Mouse (Mus musculus) kidney, postnatal 0 days (tissue): Measurements from ENCODE around the gene Fam129a. TPM values are rescaled to one million over a fixed set of nuclear protein-coding genes. Genes with fewer than 3 reads are reported as not detected.

Source experiments
- ATAC-seq: fragments of 200-750 bp; cut with Nextera tagmentation; replicated peaks from 2 replicates; pipeline ENCODE4 v1.8.0; 2017; ENCODE audit warnings: low read depth, moderate number of reproducible peaks, moderate TSS enrichment, moderate library complexity; ENCODE audit not compliant: low FRiP score
- DNase-seq: peaks from one replicate; pipeline ENCODE4 v3.0.0-alpha.2; 2016; ENCODE audit warnings: low spot score
- H3K27ac ChIP-seq: fragments of 300-500 bp; sonication (generic); 2 replicates; pipeline ENCODE4 v1.5.1; 2014; ENCODE audit warnings: mild to moderate bottlenecking
- H3K27me3 ChIP-seq: fragments of 300-500 bp; sonication (generic); 2 replicates; pipeline ENCODE4 v1.6.1; 2014; ENCODE audit warnings: low read length, mixed read lengths; ENCODE audit not compliant: insufficient read depth
- H3K36me3 ChIP-seq: fragments of 300-500 bp; sonication (generic); 2 replicates; pipeline ENCODE4 v1.6.1; 2014; ENCODE audit warnings: low read length, mixed read lengths; ENCODE audit not compliant: insufficient read depth
- H3K4me1 ChIP-seq: fragments of 300-500 bp; sonication (generic); replicated peaks from 2 replicates; pipeline ENCODE4 v1.6.1; 2014; ENCODE audit warnings: antibody characterized with exemption, low read length, mixed read lengths; ENCODE audit not compliant: insufficient read depth
- H3K4me2 ChIP-seq: fragments of 300-500 bp; sonication (generic); 2 replicates; pipeline ENCODE4 v1.6.1; 2014; ENCODE audit warnings: mild to moderate bottlenecking, low read length, moderate library complexity, mixed read lengths
- H3K4me3 ChIP-seq: fragments of 300-500 bp; sonication (generic); replicated peaks from 2 replicates; pipeline ENCODE4 v1.5.1; 2014; ENCODE audit warnings: low read depth, low read length
- H3K9ac ChIP-seq: fragments of 300-500 bp; sonication (generic); 2 replicates; pipeline ENCODE4 v1.6.1; 2014; ENCODE audit warnings: low read depth, low read length
- H3K9me3 ChIP-seq: fragments of 300-500 bp; sonication (generic); replicated peaks from 2 replicates; pipeline ENCODE4 v1.6.1; 2016; ENCODE audit warnings: low read length, inconsistent platforms, mixed read lengths
- CTCF ChIP-seq: IDR thresholded peaks from 2 replicates; pipeline ENCODE4 v1.5.1; 2016; ENCODE audit warnings: antibody characterized with exemption, low read depth, mild to moderate bottlenecking, moderate library complexity
- WGBS: fragments of 180-500 bp; shearing (Covaris S2); extraction: QIAGEN DNeasy Blood & Tissue Kit; methylation state at CpG from one replicate; pipeline ENCODE4 v1.1.7; 2014; 5-methylcytosine and 5-hydroxymethylcytosine counted together
- polyA plus RNA-seq: library from polyadenylated mRNA; unstranded; fragments of >200 nt; fragmentation: Nextera tagmentation; extraction: Ambion mirVana; gene quantifications from 2 replicates; pipeline ENCODE4 v1.2.1, GENCODE M21; 2015

Gene Fam129a
- polyA plus RNA-seq, 1 experiment from 2014 or later: 12.6 TPM

DNA sequence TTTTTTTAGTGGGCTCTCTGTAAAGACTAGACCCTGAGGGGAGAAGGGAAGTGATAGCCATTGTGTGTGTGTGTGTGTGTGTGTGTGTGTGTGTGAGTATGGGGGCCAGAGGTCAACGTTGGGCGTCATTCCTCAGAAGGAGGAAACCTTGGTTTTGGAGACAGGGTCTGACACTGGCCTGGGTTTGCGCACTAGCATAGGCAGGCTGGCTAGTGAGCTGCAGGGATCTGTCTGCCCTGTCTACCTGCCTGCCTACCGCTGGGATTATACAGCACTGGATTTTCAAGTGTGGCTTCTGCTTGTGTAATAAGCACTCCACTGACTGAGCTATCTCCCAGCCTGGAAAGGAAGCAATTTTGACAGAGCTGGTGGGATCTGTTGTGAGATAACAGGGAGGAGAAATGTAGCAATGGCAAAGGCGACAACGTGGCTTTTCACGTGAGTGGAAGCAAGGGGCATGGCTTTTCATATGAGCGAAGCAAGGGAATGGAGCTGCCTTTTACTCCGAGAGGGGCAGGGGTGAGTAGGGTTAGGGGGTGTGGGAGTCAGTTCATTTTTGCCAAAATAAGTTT, 66.5 kb downstream of the Fam129a start:
- Histone ChIP-seq H3K4me1 (no peaks in the 10 kb centered on the region), H3K27me3 (no peaks in the 10 kb centered on the region), H3K9ac (no peak overlapping the region), H3K9me3 (no peaks in the 10 kb centered on the region; the same call in 1 of the 2 replicates), H3K36me3 (no peaks in the 10 kb centered on the region), H3K4me2 (no peak overlapping the region), H3K4me3 (no peak overlapping the region), H3K27ac (no peak overlapping the region)
- DNase-seq: no peak
- WGBS: 89% methylated on average over 9 of the region's 9 CpGs
- ATAC-seq: no peak
- no peak for TF ChIP-seq CTCF

DNA sequence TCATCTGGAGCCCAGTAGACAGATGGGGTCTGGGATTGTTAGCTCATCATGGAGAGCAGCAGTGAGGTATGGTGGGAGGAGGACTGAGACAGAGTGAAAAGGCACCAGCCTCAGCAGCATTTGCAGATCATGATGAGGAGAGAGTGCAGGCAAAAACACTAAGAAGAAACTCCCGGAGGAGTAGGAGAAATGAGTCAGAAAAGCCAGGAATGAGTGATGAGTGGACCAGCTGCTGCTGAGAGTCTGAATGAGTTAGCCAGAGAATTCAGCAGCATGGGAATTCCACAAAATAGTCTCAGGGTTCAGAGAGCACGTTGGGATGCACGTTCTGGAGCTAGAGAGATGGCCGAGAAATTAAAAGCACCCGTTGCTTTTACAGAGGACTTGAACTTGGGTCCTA, 67.4 kb downstream of the Fam129a start:
- Histone ChIP-seq H3K9ac (no peak overlapping the region), H3K27me3 (no peaks in the 10 kb centered on the region), H3K27ac (no peak overlapping the region), H3K36me3 (no peaks in the 10 kb centered on the region), H3K4me1 (no peaks in the 10 kb centered on the region), H3K9me3 (no peaks in the 10 kb centered on the region; the same call in 1 of the 2 replicates), H3K4me2 (no peak overlapping the region), H3K4me3 (no peak overlapping the region)
- ATAC-seq (no peak), DNase-seq (no peak)
- WGBS: 77% methylated on average over 5 of the region's 5 CpGs
- no peak for TF ChIP-seq CTCF

DNA sequence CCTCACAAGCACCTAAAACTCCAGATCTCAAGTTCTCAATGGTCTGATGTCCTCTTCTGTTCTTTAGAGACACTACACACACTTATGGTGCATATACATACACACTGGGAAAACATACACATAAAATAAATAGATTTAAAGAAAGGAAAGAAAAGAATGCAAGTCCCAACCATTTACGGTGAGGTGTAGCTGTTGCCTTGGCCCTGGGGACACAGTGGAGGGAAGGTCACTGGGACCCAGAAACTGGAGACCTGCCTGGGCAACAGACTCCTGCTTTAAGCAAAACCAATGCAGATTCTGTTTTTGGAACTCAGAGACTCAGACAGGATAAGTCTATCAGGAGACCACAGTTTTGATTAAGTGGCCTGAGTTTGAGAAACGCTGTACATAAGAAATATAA, 67.8 kb downstream of the Fam129a start:
- no peaks in the 10 kb centered on the region for H3K4me1 ChIP-seq
- H3K27ac ChIP-seq: no peak overlapping the region
- TF ChIP-seq CTCF: no peak
- H3K4me2 ChIP-seq: no peak overlapping the region
- ATAC-seq (no peak), DNase-seq (no peak)
- H3K9ac ChIP-seq: no peak overlapping the region
- WGBS: 86% methylated on average over 2 of the region's 2 CpGs
- H3K9me3 ChIP-seq: no peaks in the 10 kb centered on the region; the same call in 1 of the 2 replicates
- no peaks in the 10 kb centered on the region for H3K27me3 ChIP-seq
- H3K4me3 ChIP-seq: no peak overlapping the region
- H3K36me3 ChIP-seq: no peaks in the 10 kb centered on the region

DNA sequence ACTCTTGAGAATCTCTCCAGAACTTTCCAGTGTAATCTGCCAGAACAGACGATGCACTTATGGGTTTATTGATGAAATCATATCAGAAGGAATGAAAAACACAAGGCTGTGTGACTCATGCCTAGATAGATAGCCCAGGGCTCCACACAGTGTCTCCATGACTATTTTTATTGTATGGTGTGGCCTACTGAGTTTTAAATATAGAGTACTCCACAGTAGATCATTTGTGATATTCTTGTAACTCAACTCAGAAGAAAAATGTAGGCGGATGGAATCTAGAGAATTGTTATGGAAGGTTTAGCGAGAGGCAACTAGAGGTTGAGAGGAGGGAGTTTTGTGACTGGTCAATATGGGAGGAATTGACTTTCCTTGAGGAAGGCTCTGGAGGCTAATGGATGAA, 75.4 kb downstream of the Fam129a start:
- WGBS: 87% methylated on average over 3 of the region's 3 CpGs
- no peak for TF ChIP-seq CTCF
- ATAC-seq: no peak
- H3K9ac ChIP-seq: no peak overlapping the region
- no peak overlapping the region for H3K4me2 ChIP-seq
- H3K36me3 ChIP-seq: no peaks in the 10 kb centered on the region
- no peaks in the 10 kb centered on the region for H3K4me1 ChIP-seq
- no peaks in the 10 kb centered on the region for H3K9me3 ChIP-seq
- H3K27ac ChIP-seq: no peak overlapping the region
- DNase-seq: no peak
- H3K27me3 ChIP-seq: no peaks in the 10 kb centered on the region
- H3K4me3 ChIP-seq: no peak overlapping the region

DNA sequence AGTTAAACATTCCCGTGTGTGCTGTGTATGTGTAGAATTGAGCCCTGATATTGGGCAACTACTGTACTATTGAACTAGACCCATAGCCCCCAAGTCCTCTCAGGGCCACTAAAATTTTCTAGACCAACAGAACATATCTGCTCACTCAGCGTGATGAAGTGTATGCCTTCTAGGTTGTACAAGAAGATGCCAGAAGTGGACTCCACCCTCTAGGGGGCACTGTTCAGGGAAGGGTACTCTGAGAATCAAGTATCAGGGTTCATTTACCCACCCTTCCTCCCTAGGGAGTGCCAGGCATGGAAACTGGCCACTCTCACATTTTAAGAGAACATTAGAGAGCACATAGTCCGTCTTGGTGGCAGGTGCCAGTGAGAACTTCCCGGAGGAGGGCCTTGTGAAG, 77.1 kb downstream of the Fam129a start:
- no peaks in the 10 kb centered on the region for H3K4me1 ChIP-seq
- no peaks in the 10 kb centered on the region for H3K36me3 ChIP-seq
- 86% methylated on average over 4 of the region's 4 CpGs for WGBS
- DNase-seq: no peak
- TF ChIP-seq CTCF: peak; percentile 29; the same call in 1 of the 2 replicates
- no peaks in the 10 kb centered on the region for H3K9me3 ChIP-seq
- H3K4me2 ChIP-seq: no peak overlapping the region
- no peak overlapping the region for H3K9ac ChIP-seq
- no peaks in the 10 kb centered on the region for H3K27me3 ChIP-seq
- H3K4me3 ChIP-seq: no peak overlapping the region
- no peak for ATAC-seq
- no peak overlapping the region for H3K27ac ChIP-seq

DNA sequence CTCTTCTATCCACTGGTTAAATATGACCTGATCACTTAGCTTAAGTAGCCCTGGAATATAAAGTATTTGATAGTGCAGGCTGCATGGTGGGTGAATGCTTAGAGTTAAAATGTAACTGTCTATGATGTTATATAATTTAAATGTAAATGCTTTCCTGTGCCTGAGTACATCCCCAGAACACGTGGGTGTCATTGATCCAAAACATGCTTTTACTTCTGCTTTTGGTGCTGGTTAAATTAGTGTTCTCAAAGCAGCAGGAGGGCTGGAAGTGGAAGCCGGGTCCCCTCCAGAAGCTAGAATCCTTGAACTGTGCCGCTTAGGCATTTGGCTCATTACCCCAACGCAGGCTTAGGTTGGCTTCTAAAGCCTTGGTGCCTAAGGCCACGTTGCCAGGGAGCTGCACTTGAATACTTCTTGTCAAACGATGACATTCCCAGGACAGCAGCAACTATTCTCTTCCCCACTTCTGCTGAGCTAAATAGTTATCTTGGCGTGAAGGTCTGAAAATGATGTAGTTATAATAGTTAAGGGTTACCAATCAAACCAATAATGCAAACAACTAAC, 86.1 kb downstream of the Fam129a start:
- WGBS: 64% methylated on average over 7 of the region's 7 CpGs
- TF ChIP-seq CTCF: no peak
- DNase-seq (no peak), ATAC-seq (no peak)
- H3K4me2 ChIP-seq: no peak overlapping the region
- H3K9me3 ChIP-seq: no peaks in the 10 kb centered on the region
- H3K9ac ChIP-seq: no peak overlapping the region
- no peak overlapping the region for H3K4me3 ChIP-seq
- no peaks in the 10 kb centered on the region for H3K27me3 ChIP-seq
- no peak overlapping the region for H3K27ac ChIP-seq
- no peaks in the 10 kb centered on the region for H3K36me3 ChIP-seq
- H3K4me1 ChIP-seq: no peaks in the 10 kb centered on the region

DNA sequence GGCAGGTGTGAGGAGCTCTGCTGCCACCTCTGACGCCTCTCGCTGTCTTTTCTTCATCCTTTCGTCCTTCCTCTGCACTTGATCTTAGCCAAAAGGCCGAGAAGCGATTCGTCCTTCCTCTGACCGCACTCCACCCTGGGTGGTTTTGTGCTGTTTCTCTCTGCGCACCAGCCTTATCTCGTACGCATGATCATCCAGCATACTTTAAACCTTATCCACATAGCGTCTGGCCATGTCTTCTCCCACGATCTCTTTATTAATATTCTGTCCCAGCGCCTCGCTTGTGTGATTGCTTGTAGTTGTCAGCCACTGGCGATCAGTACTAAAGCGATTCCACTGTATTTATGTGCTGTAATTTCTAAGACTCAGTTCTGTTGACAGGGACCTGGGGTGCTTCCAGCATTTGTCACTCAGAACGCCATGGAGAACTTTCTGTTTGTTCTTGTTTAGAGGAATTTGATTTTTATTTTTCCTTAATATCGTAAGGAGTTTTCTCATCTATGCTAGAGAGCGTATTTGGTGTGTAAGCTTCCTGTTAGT, 87.4 kb downstream of the Fam129a start:
- ATAC-seq (no peak), DNase-seq (no peak)
- H3K4me2 ChIP-seq: no peak overlapping the region

More for the DNA sequence above, 87.4 kb downstream of the Fam129a start:
- 80% methylated on average over 19 of the region's 19 CpGs for WGBS
- no peaks in the 10 kb centered on the region for H3K27me3 ChIP-seq
- no peaks in the 10 kb centered on the region for H3K4me1 ChIP-seq
- no peak for TF ChIP-seq CTCF
- H3K9me3 ChIP-seq: no peaks in the 10 kb centered on the region
- no peak overlapping the region for H3K4me3 ChIP-seq
- no peaks in the 10 kb centered on the region for H3K36me3 ChIP-seq
- no peak overlapping the region for H3K27ac ChIP-seq
- no peak overlapping the region for H3K9ac ChIP-seq
